Mouse (Mus musculus): ENCODE measurements around the gene Bnc2.

GRCm38 (mm10) chr4:84317421-84317820, 357.7 kb downstream of the Bnc2 start:
- TF ChIP-seq CTCF (IDR thresholded peaks at IDR 0.05; ENCODE audit: borderline replicate concordance, extremely low read depth, insufficient read depth, insufficient read length): no peak
- TF ChIP-seq POLR2A (IDR thresholded peaks at IDR 0.05; ENCODE audit: borderline replicate concordance, extremely low read depth, insufficient read depth, insufficient read length, poor library complexity, severe bottlenecking): no peak

All from brain, embryonic 14.5 days (tissue).